Mouse (Mus musculus) small intestine, adult 2 months (tissue): ENCODE measurements around the gene Cpvl. TPM values are rescaled to one million over a fixed set of nuclear protein-coding genes. Genes with fewer than 3 reads are reported as not detected.

Source experiments
- H3K27ac ChIP-seq: fragments of 200-500 bp; 2 replicates; pipeline ENCODE4 v1.5.1; 2012; ENCODE audit warnings: low read depth, low read length, control low read depth, inconsistent platforms; ENCODE audit not compliant: insufficient read depth
- H3K27me3 ChIP-seq: fragments of 200-500 bp; 2 replicates; pipeline ENCODE4 v1.6.1; 2012; ENCODE audit warnings: mild to moderate bottlenecking, moderate library complexity, low read length, inconsistent platforms; ENCODE audit not compliant: control insufficient read depth, insufficient read depth
- H3K36me3 ChIP-seq: fragments of 200-500 bp; 2 replicates; pipeline ENCODE4 v1.6.1; 2012; ENCODE audit warnings: mild to moderate bottlenecking, low read length, control low read depth, inconsistent platforms; ENCODE audit not compliant: control insufficient read depth, insufficient read depth
- H3K4me1 ChIP-seq: fragments of 200-500 bp; 2 replicates; pipeline ENCODE4 v1.6.1; 2012; ENCODE audit warnings: low read length, inconsistent platforms, mixed read lengths; ENCODE audit not compliant: control insufficient read depth, insufficient read depth, insufficient read length
- H3K4me3 ChIP-seq: fragments of 200-500 bp; 2 replicates; pipeline ENCODE4 v1.5.1; 2012; ENCODE audit warnings: low read depth, mild to moderate bottlenecking, control low read depth, inconsistent platforms, low read length, moderate library complexity
- CTCF ChIP-seq: fragments of 200-500 bp; IDR thresholded peaks from 2 replicates; pipeline ENCODE4 v1.5.1; 2012; ENCODE audit warnings: low read depth, mild to moderate bottlenecking, control low read depth, inconsistent platforms, low read length, moderate library complexity, mixed read lengths; ENCODE audit not compliant: insufficient replicate concordance, insufficient read length; ENCODE audit errors: extremely low read depth
- POLR2A ChIP-seq: fragments of 200-500 bp; IDR thresholded peaks from 2 replicates; pipeline ENCODE4 v1.6.1; 2012; ENCODE audit warnings: low read depth, mild to moderate bottlenecking, control low read depth, inconsistent platforms, low read length, moderate library complexity
- WGBS: fragments of 180-500 bp; shearing (Covaris S2); methylation state at CpG from one replicate; pipeline ENCODE4 v1.1.7; 2018; 5-methylcytosine and 5-hydroxymethylcytosine counted together
- polyA plus RNA-seq: library from polyadenylated mRNA; depleted of rRNA; stranded (reverse); fragments of >200 nt; gene quantifications from 2 replicates; pipeline ENCODE4 v1.2.3, GENCODE M21; 2012

The Cpvl gene
- polyA plus RNA-seq, 1 experiment: 0.10 TPM

DNA sequence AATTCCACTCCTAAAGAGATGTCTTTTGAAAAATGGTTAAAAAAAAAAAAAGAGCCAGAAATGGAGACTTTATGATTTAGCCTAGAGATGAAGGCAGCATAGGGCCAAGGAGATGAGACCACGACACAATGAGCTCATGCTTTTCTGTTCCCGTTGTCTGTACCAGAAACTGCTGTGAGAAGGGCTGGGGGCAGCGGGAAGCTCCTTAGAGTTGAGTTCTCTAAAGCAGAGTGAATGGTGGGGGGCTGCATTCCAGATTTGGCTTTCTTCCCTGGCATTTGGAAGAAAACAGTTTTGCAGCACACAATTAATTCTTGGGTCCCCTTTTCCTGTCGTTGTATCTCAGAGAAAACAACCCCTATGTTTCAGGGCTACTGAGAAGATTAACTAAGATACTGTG is 30.8 kb upstream of the Cpvl start:
- H3K27me3 ChIP-seq: no peaks in the 10 kb centered on the region
- TF ChIP-seq POLR2A (no peak), CTCF (no peak)
- 74% methylated on average over 4 of the region's 4 CpGs for WGBS

DNA sequence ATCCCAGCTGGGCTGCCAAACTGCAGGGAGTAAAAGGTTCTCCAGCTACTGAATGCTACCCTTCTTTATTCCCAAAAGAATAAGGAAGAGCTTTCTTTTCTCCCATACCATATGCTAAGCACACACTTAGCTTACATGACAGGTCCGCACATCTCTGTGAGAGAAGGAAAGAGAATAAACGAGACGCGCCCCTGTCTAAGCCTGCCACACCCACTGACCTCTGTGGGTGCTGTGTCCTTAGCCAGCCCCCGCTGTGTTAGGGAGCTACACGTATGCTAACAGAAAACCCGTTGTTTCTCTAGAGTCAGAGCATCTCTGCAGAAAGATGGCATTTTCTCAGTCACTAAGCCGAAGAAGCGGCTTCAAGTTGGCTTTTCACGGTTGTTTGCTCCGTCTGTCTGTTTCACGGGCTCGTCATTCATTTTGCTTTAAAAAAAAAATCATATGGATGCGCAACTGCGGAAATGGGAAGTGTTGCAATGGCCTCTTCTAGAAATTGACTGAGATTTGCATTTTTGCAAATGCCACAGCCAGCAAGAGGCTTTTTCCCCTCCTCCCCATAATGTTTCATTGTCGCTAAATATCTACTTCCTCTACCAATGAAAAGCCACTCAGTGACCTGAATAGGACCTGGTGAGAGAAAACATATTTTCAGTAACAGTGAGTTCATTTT is 30.1 kb upstream of the Cpvl start:
- H3K36me3 ChIP-seq: no peaks in the 10 kb centered on the region
- TF ChIP-seq CTCF: no peak
- TF ChIP-seq POLR2A: no peak

More for the DNA sequence above, 30.8 kb upstream of the Cpvl start:
- Histone ChIP-seq H3K4me1 (no peaks in the 10 kb centered on the region; the same call in 1 of the 2 replicates), H3K4me3 (no peak overlapping the region), H3K27ac (no peak overlapping the region), H3K36me3 (no peaks in the 10 kb centered on the region)

DNA sequence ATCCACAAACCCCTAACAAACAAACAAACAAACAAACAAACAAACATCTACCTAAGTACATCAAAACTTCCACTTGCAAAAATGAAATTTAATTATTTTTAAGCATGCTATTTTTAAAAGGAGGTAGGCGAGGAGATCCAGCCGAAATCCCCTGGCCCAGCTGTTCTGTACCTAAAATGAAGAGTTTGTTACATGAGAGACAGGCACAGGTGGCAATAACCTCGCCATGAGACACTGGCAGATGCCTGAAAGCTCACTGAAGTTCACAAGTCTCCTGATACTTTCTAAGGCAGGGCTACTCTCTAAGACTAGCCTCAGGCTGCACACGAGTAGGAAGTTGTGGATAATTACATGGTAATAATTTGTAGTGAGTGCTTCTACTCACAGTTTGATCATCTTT is 26.8 kb upstream of the Cpvl start:
- 79% methylated on average over 4 of the region's 4 CpGs for WGBS
- Histone ChIP-seq H3K4me1 (no peaks in the 10 kb centered on the region; the same call in 1 of the 2 replicates), H3K4me3 (no peak overlapping the region), H3K27ac (no peak overlapping the region), H3K27me3 (no peaks in the 10 kb centered on the region), H3K36me3 (no peaks in the 10 kb centered on the region)
- TF ChIP-seq CTCF (no peak), POLR2A (no peak)

More for the DNA sequence above, 30.1 kb upstream of the Cpvl start:
- H3K27me3 ChIP-seq: no peaks in the 10 kb centered on the region
- WGBS: 74% methylated on average over 16 of the region's 16 CpGs
- H3K4me1 ChIP-seq: no peaks in the 10 kb centered on the region; the same call in 1 of the 2 replicates
- no peak overlapping the region for H3K27ac ChIP-seq
- no peak overlapping the region for H3K4me3 ChIP-seq

DNA sequence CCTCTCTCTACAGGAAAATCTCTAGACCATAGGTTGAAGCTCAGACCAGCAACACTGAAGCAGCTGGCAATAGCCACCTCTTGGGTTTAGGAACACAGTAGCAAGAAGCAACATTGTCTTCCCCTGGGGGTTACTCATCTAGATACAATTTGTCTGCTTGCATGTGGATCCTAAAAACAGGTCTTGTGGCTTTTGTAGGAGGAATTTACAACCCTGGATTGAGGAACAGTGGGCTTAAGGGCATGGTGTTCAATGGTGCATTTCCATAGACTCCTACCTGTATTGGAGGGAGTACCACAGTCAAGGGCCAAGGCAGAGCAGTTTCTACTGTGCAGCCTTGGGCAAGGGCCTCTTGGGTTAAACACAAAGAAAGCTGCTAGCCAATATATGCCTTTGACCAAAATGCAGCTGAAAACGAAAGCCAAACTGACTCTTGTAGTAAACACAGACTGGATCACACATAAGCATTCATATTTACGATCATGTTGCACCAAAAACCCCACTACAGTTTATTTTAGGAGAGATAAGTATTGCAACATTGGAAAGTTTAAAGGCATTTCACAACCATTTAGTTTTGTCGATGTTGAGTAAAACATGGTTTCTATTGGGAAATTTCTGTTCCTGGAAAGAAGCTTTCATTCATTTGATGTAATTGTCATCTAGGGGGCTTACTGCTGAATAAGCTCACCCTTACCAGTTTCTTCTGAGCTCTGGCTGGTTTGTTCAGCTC is 17.9 kb upstream of the Cpvl start:
- TF ChIP-seq POLR2A (no peak), CTCF (no peak)
- Histone ChIP-seq H3K27ac (no peak overlapping the region), H3K36me3 (no peaks in the 10 kb centered on the region), H3K27me3 (no peaks in the 10 kb centered on the region), H3K4me1 (no peaks in the 10 kb centered on the region), H3K4me3 (no peak overlapping the region)
- WGBS: 76% methylated on average over 3 of the region's 3 CpGs

DNA sequence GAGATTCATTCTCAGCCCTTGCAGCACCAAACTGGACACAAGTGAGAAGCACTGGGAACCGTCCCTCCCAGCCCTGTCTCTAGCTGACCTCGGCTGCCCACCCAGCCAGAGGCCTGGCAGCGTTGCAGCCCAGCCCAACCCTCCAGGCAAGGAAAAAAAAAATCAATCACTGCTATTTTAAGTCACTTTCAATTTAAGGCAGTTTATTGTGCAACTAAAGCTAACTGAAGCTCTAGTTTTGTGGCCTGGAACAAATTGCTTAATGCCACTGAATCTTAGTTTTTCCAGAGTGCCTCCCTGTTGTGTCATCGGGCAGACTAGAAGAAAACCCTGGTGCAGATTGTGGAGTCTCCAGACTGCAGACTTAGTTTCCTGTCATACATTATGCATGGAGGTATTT is 17.0 kb upstream of the Cpvl start:
- WGBS: 42% methylated on average over 4 of the region's 4 CpGs
- Histone ChIP-seq H3K27ac (no peak overlapping the region), H3K27me3 (no peaks in the 10 kb centered on the region), H3K4me1 (no peaks in the 10 kb centered on the region), H3K36me3 (no peaks in the 10 kb centered on the region), H3K4me3 (no peak overlapping the region)
- TF ChIP-seq CTCF (no peak), POLR2A (no peak)

DNA sequence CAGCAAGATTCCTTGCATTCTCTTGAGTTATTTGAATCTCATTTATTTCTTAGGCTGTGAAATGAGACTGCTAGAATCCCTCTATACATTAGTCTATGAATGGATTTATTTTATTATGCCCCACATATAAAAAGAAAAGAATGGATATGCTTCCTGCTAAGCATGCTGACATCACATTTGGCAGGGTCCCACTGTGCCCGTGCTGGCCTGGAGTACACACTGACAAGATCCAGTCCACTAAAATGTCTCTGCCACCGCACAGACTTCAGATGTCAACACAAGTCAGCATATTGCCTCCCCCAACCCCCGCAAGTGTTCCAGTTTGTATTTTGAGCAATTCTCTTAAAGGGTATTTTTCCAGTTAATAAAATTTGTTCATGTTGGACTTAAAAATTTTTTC is 13.9 kb upstream of the Cpvl start:
- no peak overlapping the region for H3K4me3 ChIP-seq
- TF ChIP-seq CTCF (no peak), POLR2A (no peak)
- peaks cover 6% of the 10 kb centered on the region; the same call in 1 of the 2 replicates for H3K4me1 ChIP-seq
- H3K27me3 ChIP-seq: no peaks in the 10 kb centered on the region
- H3K27ac ChIP-seq: no peak overlapping the region
- H3K36me3 ChIP-seq: no peaks in the 10 kb centered on the region
- WGBS: 81% methylated on average over 3 of the region's 3 CpGs

DNA sequence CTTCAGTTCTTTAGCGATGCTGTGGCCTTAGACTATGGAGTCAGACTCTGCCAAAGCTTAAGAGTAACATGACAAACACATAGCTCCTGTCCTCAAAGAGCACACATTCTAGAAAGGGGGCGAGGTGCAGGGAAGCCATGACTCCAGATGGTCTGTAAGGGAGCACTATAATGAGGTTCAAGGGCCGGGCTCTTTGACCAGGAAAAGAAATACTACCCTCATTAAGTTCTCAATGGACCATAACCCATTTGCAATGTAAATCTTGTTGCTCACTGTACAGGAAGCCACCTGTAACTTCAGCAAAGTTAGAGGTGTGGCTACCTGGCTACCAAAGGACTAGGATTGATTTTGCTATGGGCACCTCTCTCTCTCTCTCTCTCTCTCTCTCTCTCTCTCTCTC is 8.8 kb upstream of the Cpvl start:
- H3K4me3 ChIP-seq: no peak overlapping the region

More for the DNA sequence above, 8.8 kb upstream of the Cpvl start:
- H3K27me3 ChIP-seq: no peaks in the 10 kb centered on the region
- no peak overlapping the region; the same call in 1 of the 2 replicates for H3K27ac ChIP-seq
- TF ChIP-seq POLR2A (no peak), CTCF (no peak)
- H3K36me3 ChIP-seq: no peaks in the 10 kb centered on the region
- 45% methylated on average over 3 of the region's 3 CpGs for WGBS
- H3K4me1 ChIP-seq: peaks cover 27% of the 10 kb centered on the region; the same call in 1 of the 2 replicates
